Mouse (Mus musculus) cerebellum, postnatal 36 days (tissue): ENCODE measurements around the gene Sap30l.
"Not testable (repeated sequence)": the region's sequence is repeated elsewhere in the genome, so short reads cannot be mapped to it uniquely, and the experiment has no call there.

Source experiments
- DNase-seq, 2 experiments: peaks; one replicate each; pipeline ENCODE4 v3.0.0; 2021 to 2022; ENCODE audit warnings: mixed read lengths in 2 of 2

The Sap30l gene

DNA sequence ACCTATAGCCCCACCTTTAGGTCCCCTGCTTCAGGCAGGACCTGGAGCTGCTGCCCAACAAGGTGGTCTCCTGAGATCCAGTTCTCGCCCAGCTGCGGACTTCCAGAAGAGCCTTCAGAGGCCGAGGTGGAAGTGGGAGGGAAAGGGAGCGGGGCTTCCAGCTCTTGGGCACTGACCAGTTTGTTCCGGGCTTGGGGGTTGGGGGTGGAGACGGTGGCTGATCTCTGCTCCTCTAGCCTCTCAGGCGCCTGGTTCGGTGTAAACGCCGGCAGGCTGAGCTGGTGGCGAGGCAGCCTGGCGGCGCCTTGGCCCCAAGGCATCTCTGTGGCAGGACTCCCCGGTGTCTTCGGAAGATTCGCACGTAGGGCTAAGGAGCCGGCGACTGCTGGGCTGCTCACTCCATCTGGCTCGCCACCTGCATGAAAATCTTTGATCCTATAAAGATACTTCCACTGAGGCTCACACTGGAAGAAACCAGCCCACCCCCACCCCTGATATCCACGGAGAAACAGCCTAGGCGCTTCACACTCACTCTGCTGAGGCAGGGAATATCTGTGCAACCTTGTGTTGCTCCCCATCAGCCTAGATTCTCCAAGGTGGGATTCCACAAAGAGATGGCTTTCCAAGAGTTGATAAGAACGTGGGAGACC is 31.2 kb downstream of the Sap30l start, which contains the start of gene Hand1:
Gene Hand1, minus strand, starts transcription at position 267 of the 650 bp plus-strand sequence.
- no peak for DNase-seq

DNA sequence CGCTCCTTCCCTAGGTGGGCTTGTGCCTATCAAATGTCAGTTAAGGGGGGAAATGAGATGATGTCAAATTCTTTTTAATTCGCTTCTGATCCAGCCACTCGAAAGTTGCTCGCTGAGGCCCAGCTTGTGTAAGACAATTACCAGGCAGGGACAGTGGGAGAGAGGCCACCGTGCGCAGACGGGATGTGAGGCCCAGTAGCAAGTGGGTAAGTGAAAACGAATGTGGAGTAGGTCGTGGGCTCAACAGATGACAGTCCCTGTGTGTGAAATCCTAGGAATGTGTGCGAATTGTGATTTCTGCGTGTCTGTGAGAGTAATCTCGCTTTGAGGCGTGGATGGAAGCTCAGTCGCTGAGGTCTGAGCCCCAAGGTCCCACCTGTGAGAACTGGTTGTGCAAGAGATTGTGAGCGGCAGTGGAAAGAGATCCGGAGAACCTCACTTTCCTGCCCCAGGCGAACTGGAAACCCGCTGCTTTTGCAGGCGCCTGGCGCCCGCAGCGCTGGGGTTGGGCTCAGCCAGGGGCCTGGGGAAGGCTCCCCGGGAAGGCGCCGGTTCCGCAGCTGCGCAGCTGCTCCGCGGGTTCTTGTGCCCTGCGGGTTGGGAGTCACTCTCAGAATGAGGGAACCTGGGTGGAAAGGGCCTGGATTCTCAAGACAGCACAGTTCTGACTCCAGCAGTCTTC is 32.0 kb downstream of the Sap30l start:
- DNase-seq, result no peak

DNA sequence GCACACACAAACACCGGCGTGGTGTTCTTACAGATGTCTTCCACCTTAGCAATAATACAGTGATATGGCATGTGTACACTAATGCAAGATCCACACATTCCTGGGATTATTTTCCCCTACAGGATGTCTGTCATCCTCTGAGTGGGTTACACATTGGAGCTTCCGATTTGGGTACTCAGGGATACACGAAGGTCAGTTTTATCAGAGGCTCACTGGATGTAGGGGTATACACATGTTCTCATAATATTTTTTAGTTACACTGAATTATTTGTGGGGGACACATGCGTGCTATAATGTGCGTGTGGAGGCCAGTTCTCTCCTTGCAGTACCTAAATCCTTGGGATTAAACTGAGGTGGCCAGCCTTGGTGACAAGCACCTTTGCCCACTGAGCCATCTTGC is 32.6 kb downstream of the Sap30l start:
- DNase-seq, result no peak

DNA sequence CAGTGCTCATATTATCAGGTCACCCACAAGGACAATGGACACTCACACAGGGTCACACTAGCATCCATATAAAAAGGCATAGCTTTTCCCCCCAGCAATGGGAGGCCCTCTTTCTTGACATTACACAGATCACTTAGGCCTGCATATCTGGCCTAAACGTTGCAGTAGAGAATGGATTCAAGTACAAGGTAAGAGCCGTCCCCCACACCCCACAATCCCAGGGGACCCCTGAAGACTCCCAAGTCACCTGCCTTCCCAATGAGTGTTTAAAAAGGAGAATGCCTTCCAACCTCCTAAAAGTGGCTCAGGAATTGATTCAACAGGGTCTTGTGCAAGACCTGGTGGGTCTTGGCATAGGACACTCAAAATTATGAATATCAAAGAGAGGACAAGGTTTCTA is 33.9 kb downstream of the Sap30l start:
- DNase-seq, result no peak

DNA sequence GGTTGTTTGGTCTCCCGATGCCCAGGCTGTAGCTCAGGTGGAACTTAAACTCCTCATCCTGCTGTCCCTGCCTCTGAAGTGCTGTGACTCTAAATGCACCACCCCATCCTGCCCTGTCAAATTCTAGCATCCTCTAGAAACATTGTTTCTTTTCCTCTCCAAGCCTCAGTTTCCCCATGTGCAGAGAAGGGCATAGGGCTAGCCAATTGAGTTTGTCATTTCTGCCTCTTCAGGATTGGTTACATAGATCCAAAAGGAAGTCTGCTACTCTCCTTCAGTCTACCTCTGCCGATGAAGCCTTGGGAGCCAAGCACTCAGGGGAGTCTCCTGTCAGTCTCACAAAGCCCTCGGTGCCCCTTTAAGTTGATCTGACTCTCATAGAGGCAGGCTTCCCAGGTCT is 34.5 kb downstream of the Sap30l start:
- no peak for DNase-seq

DNA sequence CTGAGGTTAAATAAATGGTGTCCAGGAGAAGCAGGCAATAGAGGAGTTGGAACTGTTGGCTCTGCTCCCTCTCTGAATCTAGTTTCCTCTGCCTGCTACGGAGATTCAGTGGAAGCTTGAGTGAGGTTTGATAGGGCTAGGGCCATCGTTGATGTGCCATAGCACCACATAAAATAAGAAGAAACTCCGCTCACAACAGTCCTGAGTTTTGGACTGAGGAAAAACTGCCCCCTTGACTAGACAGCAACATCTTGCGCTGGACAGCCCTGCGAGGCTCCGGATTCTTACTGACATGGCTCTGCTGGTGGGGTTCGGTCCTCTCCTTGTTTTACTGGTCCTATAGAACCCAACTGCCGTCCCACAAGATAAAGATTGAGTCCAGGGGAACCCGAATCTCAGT is 35.0 kb downstream of the Sap30l start:
- no peak for DNase-seq

DNA sequence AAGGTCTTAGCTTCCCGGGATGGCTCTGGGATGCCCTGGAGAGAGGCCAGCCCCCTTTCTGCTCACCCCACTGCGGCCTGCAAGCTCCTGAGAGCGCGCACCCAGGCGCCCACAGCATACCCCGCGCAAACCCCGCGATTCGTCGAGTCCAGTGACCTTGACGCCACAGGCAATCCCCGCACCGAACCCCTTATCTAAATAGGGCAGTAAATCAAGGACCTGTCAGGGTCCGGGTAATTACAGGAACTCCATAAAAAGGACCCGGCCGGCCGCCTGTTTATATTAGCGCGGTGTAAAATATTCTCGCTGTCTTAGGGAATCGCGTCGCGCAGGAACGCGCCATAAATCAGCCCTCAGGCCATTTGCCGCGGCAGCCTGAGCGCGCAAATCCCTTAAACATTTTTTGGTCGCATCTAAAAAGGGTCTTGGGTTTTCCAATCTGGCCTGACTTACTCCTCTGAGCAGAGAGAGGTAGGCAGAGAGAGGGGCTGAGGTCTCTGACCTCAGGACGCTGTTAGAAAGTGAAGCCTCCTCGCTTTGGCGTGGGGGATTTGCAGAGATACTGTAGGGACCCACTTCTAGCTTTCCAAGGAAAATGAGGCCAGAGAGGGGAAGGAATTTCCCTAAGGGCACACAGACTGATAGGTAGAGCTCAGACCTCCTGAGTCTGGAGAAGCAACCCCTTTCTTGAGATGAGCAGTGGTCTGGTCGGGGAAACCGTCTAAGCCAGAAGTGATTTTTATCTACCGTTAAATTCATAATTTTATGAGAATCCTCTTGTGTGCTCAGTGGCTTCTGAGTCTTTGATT is 35.6 kb downstream of the Sap30l start:
- DNase-seq, result no peak

DNA sequence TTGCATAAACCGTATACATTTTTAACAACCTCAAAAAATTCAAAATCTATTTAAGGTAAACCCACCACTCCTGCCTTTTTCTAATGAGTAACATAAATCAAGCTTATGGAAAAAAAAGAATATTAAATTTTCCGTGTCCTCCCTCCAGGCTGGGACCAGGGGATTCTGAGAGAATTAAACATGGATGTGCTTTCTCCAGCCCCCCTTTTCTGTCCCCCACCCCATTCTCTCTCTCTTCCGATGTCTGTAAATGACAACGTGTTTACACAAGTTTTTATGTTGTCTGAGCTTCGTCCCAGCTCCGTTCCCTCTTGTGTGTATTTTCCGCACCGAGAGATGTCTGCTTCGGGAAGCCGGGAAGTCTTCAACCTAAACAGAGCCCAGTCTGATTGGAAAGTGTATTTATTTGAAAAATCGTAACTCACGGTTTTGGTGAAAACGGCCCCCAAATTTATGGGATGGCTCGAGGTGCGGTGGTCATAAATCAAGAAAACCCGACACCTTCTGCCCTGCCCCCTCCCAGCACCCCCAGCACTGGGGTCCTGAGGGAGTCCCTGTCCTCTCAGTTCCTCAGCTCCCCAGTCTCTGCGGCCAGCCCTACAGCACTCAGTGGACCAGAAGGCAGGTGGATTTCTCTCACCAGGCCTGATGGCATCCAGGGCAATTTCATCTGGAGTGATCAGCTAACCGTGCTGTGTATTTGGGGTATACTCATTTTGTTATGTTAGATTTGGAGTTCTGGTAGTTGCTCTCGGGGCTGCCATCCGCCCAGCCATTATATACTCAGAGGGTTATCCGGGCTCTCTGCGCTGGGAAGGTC is 36.6 kb downstream of the Sap30l start:
- DNase-seq, result no peak

DNA sequence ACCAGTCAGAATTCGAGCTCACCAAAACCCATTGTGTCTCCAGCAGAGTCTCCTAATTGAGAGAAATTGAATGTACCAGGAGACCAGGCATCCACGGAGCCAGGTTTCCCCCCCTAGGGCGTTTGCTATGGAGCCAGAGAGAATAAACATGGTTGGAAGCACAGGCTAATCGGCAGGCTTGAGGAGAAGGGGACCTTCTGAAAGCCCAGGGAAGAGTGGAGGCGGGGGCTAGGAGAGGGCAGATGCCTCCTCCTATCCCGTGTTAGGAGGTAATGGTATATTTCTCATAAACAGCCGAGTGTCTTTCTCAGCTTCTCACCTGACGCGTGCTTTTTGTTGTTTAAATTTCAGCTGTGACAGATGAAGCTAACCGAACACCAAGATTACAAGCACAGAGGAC is 39.5 kb downstream of the Sap30l start:
- DNase-seq, result no peak

DNA sequence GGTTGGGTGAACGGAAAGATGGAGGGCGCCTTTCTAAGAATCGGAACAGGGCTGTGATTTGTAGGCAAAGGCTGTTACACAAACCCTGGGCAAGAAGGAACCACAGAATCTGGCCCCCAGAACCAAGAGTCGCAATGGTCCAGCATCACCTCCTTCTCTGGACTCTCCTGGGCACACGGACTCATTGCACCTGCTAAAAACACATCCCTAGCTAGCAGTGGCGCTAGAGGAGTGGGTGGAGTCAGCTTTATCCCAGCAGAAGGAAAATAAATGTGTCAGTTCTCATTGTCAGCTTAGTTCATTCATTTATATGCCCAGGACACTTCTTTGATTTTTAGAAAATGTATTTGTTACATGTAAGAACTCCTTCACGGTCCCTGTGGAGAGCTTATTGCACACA is 40.0 kb downstream of the Sap30l start:
- no peak for DNase-seq

DNA sequence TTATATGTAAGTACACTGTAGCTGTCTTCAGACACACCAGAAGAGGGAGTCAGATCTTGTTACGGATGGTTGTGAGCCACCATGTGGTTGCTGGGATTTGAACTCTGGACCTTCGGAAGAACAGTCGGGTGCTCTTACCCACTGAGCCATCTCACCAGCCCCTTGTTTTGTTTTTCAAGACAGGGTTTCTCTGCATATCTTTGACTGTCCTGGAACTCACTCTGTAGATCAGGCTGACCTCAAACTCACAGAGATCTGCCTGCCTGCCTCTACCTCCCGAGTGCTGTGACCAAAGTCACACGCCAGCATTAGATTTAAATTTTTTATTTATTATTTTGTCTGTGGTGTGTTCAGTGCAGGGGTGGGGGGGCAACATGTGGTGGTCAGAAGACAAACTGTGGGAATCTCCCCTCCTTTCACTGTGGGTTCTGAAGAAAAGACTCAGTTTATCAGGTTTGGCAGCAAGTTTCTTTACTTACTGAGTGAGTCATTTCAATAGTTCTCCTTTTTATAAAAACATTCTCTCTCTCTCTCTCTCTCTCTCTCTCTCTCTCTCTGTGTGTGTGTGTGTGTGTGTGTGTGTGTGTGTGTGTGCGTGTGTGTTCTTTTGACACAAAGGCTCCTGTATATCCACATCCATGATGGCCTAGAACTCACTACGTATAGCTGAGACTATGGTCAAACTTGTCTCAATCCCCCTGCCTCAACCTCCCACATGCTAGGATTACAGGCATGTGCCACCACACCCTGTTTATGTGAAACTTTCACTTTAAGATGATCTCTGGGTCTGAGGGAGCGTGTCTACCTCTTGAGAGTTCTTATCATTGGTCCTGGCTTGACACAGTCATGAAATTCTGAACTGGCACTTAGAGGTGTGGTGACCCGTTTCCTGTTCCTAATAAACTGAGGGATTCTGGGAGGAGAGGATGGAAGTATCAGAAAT is 45.3 kb downstream of the Sap30l start:
- not testable (repeated sequence) for DNase-seq

DNA sequence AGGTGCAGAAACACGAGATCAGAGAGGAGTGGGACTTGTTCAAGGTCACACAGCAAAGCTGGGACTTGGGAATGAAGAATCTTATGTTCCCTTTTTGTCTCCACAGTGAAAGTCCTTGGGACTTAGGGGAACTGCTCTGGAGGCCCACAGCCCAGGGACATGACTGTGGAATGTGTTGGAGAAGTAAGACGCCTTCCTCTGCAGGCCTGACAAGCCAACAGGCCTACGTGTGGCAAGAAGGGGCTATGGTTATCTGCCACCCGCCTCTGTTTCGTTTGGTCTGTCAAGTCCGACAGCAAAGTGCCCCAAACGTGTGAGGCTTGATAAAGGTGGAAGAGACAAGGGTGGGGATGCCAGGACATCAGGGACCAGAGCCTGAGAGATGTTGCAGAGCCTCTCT is 46.0 kb downstream of the Sap30l start:
- no peak for DNase-seq

DNA sequence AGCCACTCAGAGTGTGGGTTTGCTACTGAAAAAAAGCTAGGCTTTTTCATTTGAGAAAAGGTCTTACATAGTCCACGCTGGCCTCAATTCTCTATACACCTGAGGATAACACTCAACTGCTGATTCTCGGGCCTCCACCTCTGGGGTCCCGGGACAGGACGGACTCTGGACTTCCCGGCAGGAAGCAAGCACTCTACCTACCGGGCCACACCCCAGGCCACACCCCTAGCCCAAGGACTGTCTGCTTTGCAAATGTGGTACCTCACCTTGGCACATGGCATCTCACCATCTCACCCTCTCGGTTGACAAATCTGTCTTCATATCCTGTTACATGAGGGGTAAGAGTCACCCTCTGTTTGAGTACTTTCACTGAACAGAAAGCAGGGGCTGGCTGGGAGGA is 48.9 kb downstream of the Sap30l start:
- no peak for DNase-seq

DNA sequence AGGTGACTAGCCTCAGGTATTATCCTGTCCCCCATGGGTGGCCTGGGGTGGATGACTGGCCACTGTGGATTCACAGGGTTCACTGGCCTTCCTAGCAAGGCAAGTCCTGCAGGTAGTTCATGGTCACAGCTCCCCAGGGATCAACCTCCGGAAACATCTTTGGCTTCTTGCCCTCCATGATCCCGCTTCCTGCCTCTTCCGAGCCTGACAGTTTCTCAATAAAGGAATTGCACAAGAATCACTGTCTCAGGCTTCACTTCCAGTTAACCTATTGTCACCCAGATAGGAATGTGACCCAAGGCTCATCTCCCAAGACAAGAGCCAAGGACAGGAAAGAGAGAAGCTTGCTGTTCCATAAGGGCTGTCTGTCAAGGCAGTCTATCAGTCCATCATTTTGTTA is 49.5 kb downstream of the Sap30l start:
- no peak for DNase-seq

DNA sequence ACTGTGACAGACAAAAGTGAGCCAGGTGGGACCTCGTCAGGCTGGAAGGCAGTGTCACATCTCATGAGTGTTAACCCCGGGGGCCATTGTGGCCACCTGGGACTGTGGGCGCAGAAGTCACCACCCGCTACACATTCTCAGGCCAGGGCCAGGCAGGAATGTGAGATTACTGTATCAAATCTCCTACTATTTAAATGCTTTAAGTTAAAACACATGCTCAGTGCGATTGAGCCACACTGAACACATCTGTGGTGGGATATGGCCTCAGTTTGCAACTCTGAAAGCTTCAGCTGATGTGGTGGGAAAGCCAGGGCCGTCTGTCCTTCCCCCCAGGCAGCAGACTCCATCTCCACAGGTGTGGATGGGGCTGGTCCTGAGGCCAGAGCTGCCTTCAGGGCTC is 52.1 kb downstream of the Sap30l start:
- DNase-seq, result no peak

DNA sequence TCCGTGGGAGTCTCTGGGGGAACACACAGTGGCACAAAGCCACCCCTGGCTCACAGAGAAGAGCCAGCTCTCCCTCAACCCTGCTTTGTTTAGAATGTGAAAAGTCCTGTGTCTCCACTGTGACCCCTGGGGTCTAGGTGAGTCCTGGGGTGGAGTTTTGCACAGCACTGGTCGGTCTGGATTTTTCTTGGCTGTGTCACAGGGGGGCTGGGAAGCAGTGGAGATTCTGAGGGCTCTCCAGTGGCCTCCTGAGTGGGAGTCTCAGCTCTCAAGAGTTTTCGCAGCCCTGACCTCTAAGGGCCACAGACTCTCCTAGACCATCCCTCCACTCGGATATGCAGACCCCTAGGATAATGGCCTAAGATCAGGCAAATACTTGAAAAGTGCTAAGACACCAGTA is 56.3 kb downstream of the Sap30l start:
- no peak for DNase-seq
